Mouse (Mus musculus) B cell, adult 67 days (primary cell): ENCODE data around the gene Nus1. TPM values are rescaled to one million over a fixed set of nuclear protein-coding genes. Genes with fewer than 3 reads are reported as not detected.

Experiments
- total RNA-seq, 2 experiments: library from RNA; stranded (reverse); gene quantifications; 4 replicates each; pipeline ENCODE4 v1.2.4; 2023

Nus1 gene
- total RNA-seq: 10 to 100 TPM; 34.8 to 42.5 TPM

GRCm38 (mm10) chr10:52417299-52417997, at the start of gene Nus1:
TSS of gene Nus1 (plus strand) at chr10:52417547.

GRCm38 (mm10) chr10:52381845-52382591, 35.3 kb upstream of the Nus1 start, which contains the start of gene Gopc:
TSS of gene Gopc (minus strand) at chr10:52382124.

GRCm38 (mm10) chr10:52388922-52389430, 28.4 kb upstream of the Nus1 start, which contains the start of gene Nepn:
TSS of gene Nepn (plus strand) at chr10:52388972.

Other genes with a start within 250 kb of the Nus1 start
- not detected for gene Ros1, start 222.3 kb upstream of the Nus1 start, total RNA-seq
- gene Dcbld1, start 183.9 kb upstream of the Nus1 start, total RNA-seq: 1 to 10 TPM; 3.7 to 4.2 TPM
- not detected for gene Gm26741, start 58.8 kb upstream of the Nus1 start, total RNA-seq
- gene Gopc, start 35.4 kb upstream of the Nus1 start, total RNA-seq: 10 to 100 TPM; 38.8 to 39.2 TPM
- gene Nepn, start 28.6 kb upstream of the Nus1 start, total RNA-seq: not detected